Mouse (Mus musculus) cerebellum, adult 9-11 months (tissue): ENCODE results near the gene Prune2.

Experiments
- DNase-seq: peaks from one replicate; pipeline ENCODE4 v3.0.0; 2022

Prune2 gene

GRCm38 (mm10) chr19:16955613-16956271, at the start of gene Prune2:
TSS of gene Prune2 (plus strand) at chr19:16956118.
- peak; percentile 11 for DNase-seq

GRCm38 (mm10) chr19:16911507-16911906, 44.4 kb upstream of the Prune2 start:
- no peak for DNase-seq

- DNase-seq = no peak
Observed at GRCm38 (mm10) chr19:16924516-16924915, 31.4 kb upstream of the Prune2 start.

DNA sequence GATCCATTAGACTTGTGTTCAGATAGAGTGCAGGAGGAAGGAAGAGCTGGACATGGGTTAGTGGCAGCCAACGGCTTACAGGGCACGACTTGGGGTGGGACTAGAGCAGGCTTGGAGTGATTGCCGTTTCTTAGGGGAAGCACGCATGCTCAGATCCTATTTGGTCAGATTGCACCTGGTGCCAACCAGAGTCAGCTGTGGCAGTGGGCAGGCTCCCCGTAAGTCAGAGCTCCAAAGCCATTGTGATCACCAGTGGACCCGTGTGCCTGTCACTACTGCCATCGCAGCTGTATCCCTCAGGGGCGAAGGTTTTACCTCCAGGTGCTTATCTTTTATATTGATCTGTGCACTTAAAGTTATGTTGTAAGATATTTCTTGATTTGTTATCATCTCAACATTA, 21.3 kb upstream of the Prune2 start:
- no peak for DNase-seq

DNA sequence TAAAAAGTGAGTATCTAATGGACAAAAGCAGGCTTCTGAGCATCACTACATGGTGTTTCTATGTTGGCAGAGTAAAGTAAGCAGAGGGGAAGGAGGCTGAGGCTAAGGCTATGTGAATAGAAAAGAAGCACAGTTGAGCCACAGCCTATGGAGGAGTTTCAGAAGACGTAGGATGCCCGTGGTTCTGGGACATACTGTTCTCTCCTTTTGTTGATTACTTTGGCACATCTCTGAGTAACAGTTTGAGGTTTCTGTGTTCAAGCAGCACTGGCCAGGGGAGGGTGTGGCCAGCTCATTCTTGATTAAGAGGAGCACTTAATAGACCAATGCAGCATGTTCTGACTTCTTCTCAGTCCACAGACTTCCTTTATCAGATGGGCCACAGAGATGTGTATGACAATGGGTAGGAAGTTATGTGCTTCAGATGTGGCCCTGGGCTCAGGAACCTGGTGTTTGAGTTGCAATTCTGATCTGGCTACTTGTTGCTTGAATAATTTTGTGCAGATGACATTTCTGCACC, 7.1 kb upstream of the Prune2 start:
- no peak for DNase-seq

- DNase-seq = no peak
Observed at GRCm38 (mm10) chr19:16949341-16949740, 6.6 kb upstream of the Prune2 start.

- DNase-seq = no peak
Observed at GRCm38 (mm10) chr19:16950051-16950450, 5.9 kb upstream of the Prune2 start.

GRCm38 (mm10) chr19:16950664-16951363, 5.1 kb upstream of the Prune2 start:
- no peak for DNase-seq

DNA sequence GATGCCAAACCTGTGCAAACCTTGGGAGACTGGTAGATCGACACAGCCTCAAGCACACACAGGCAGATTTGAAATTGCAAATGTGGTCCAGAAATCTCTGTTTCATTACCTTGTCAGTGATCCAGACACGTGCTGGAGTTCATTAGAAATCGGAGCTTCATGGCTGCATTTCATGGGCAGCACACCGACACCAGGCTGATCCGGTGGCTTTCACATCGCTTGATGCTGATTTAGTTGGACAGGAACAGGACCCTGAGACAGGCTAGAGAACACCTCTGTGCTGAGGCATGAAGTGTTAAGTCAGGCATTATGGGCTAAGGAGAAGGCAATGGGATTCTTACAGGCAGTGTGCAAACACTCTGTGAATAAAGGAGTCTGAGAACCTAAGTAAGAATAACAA, 1.2 kb upstream of the Prune2 start:
- DNase-seq = no peak

- no peak for DNase-seq
Observed at GRCm38 (mm10) chr19:16955231-16955612, 696 bp upstream of the Prune2 start.

GRCm38 (mm10) chr19:16956319-16956718, 401 bp downstream of the Prune2 start:
- DNase-seq = no peak

GRCm38 (mm10) chr19:16959051-16959450, 3.1 kb downstream of the Prune2 start:
- DNase-seq = no peak

DNA sequence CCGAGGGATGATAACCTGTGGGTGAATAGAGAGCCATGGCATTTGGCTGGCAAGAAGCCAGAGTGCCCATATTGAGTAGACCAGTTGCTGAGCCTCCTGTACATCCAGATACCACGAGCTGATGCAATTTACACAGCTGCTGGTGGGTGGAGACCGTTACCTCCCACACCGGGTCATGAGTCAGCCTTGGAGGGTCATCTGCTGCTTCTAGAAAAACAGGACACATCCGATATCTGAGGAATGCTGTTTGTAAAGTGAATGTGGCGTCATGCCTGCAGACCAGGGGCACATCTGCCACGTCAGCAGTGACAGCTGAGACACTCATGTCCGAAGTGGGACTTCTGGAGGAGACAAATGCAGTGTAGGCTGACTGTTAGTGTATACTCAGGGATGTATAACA, 3.6 kb downstream of the Prune2 start:
- no peak for DNase-seq

- DNase-seq = no peak
Observed at GRCm38 (mm10) chr19:16961036-16961435, 5.1 kb downstream of the Prune2 start.

DNA sequence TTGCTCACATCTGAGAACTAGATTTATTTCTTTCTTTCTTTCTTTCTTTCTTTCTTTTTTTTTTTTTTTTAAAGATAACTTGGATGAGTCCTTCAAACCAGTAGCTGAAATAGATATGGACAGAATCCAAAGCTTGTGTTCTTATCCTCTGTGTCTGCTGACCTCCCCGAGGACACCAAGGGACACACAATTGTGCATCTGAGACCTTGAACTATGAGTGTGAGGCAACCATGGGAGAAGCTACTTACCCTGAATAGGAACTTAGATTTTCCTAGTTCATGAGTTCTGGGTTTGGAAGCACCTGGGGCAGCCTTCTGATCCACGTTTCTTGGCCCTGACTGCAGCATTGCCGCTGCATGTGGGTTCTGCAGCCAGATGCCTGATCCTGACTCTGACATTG, 7.3 kb downstream of the Prune2 start:
- DNase-seq = no peak

DNA sequence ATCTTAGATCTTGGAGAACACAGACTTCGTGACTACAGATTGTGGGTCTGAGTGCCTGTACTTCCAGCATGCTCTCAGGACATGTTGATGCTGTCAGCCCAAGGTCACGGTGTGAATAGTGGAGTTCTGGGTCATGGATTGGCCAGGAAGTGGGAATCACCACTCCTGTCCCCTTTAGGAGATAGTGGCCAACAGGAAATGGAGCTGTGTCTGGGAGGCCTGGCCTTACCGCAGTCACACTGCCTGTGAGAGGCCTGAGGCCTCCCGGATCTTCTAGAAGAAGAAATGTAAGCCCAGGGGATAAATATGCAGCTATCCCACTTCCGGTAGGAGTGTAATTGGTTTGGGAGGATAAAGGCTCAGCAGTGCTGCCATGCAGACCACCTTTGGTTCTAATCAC, 12.8 kb downstream of the Prune2 start:
- no peak for DNase-seq

DNA sequence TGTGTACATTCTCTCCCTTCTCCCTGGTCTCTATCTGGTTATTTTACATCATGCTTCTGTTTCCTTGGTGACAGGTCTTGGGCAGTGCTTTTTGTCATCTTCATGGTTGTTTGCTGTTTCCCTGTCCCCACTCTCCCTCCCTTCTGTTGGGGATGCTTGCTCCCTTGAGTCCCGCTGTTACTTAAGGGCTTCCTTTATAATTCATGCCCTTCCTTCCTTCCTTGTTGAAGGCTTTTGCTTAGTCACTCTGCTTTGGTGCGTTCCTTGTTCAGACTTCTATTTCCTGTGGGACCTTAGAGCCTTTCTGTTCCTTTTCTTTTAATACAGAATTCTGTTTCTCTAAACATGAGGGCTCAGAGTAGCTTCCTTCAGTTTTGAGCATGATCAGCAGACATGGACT, 14.7 kb downstream of the Prune2 start:
- DNase-seq = no peak

DNA sequence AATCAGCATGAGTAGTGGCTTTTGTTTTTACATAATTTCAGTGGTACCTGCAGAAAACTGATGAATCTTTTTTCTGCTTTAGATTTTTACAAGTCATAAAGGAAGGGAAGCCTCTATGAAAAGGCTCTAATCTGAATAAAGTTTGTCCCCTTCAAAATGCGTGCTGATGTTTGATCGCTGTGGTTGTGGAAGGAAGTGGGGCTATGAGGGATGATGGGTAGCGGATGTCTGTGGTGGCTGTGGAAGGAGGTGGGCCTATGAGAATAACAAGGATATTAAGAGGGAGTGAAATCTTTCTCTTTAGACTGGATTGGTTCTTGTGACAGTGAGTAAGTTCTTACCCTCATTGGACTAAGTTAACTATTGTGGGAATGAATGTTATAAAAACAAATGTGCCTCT, 23.0 kb downstream of the Prune2 start:
- DNase-seq = no peak

DNA sequence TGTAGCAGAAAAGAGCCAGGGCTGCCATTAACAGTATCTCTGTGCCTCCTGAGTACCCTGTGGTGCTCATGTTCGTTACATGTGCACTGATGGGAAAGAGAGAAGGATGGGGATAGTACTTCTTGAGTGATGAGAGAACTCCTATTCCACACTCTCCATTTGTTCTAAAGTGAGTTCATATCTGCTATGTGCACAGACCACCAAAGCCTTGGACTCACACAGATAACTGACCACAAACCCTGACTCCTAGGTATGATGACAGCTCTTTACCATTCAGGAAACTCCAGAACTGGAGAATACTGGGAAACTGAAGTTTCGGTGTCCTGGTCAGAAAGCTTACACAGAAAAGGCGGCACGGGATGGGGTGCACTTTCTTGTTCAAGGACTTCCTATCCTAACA, 25.8 kb downstream of the Prune2 start:
- DNase-seq = no peak

DNA sequence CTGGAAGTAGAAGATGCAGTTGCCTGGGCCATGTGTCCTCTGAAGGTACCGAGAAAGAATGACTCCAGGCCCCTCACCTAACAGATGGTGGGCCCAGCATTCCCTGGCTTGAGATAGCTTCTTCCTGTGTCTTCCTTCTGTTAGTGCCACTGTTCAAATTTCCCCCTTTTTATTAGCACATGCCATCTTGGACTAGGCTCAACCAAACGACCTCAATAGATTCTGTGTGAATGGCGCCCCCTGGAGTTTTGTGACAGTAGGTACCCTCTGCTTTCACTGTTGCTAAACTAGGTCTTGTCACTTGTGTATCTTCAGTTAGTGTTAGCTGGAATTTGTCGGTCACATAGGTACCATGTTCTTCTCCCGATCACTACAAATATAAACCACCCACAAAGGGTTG, 29.0 kb downstream of the Prune2 start:
- peak; percentile 29 for DNase-seq

DNA sequence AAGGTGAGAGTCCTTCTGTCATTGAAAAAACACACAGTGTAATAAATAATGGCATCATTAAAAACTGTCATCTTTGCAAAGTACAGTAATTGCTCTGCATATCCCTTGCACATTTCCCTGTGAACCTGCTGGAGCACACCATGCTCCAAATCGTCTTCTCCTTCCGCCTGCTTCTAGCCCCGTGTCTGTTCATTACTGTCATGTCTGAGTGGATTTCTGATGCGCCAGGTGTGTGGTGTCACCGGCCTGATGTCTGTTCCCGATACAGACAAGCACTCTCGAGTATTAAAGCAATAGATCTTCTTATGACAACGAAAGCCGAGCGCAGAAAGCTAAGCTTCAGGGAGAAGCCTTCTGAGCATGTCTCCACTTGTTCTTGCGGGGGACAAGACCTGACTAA, 32.1 kb downstream of the Prune2 start:
- no peak for DNase-seq

DNA sequence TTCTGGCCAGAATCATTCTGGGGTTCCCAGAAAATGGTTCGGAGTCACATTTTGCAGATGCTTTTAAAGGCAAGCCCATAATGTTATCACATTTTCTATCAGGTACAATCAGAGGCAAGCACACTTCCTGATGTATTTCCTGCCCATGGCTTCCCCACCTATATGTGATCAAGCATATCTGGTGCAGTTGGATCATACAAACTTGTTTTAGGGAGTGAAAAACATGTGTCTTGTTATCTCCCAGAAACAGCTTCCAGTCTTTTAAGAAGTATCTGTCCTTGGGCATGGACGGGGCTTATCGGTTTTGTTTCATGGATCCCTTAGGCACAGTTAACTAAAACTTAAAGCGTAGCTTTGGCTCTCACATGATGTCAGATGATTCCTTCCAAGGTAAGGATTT, 36.2 kb downstream of the Prune2 start:
- no peak for DNase-seq

DNA sequence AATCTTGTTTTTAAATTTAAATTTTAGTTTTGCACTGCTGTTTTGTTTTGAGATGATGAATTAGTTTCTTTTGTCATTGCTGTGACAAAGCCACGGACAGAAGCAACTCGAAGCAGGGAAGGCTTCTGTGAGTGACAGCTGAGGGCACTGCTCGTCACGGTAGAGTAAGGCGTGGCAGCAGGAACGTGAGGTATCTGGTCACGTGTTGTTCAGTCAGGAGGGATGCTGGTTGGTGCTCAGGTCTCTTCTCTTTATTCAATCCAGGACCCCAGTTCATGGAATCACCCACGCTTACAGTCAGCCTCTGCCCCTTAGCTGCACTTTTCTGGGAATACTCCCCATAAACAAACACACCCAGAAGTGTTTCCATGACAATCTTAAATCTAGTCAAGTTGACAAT, 38.3 kb downstream of the Prune2 start:
- DNase-seq = no peak

- DNase-seq = no peak
Observed at GRCm38 (mm10) chr19:16997915-16998314, 42.0 kb downstream of the Prune2 start.
